Mouse (Mus musculus) thymus, postnatal 0 days (tissue): ENCODE measurements around the gene Foxk1. TPM values are rescaled to one million over a fixed set of nuclear protein-coding genes. Genes with fewer than 3 reads are reported as not detected.
A peak's percentile ranks its signal among the peaks of the same experiment; 100 is the strongest.

ENCODE experiments used
- DNase-seq: peaks from one replicate; pipeline ENCODE4 v3.0.0-alpha.2; 2015; ENCODE audit warnings: low spot score
- polyA plus RNA-seq: library from polyadenylated mRNA; unstranded; fragments of >200 nt; fragmentation: Nextera tagmentation; extraction: Ambion mirVana; gene quantifications from 2 replicates; pipeline ENCODE4 v1.2.1, GENCODE M21; 2015

Gene Foxk1
- polyA plus RNA-seq, 1 experiment from 2014 or later: 5.1 TPM

GRCm38 (mm10) chr5:142443514-142443913 is 42.2 kb downstream of the Foxk1 start:
- DNase-seq: no peak

DNA sequence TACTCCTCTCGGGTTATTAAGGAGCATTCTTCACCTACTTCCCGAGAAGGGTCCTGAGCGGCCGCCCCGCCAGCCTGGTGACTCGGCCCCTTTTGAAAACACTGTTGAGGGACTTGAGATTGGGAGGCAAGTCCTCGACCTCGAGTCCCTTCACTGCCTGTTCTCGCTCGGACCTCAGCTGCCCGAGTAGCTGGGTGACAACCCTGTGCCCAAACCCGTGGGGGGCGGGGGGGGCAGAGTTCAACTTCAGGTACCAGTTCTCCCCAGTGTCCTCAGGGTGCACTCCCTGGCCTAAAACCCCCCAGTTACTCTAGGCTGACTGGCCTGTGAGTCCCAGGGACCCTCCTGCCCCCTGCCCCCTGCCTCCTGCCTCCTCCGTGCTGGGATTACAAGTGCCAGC is 42.7 kb downstream of the Foxk1 start:
- no peak for DNase-seq

DNA sequence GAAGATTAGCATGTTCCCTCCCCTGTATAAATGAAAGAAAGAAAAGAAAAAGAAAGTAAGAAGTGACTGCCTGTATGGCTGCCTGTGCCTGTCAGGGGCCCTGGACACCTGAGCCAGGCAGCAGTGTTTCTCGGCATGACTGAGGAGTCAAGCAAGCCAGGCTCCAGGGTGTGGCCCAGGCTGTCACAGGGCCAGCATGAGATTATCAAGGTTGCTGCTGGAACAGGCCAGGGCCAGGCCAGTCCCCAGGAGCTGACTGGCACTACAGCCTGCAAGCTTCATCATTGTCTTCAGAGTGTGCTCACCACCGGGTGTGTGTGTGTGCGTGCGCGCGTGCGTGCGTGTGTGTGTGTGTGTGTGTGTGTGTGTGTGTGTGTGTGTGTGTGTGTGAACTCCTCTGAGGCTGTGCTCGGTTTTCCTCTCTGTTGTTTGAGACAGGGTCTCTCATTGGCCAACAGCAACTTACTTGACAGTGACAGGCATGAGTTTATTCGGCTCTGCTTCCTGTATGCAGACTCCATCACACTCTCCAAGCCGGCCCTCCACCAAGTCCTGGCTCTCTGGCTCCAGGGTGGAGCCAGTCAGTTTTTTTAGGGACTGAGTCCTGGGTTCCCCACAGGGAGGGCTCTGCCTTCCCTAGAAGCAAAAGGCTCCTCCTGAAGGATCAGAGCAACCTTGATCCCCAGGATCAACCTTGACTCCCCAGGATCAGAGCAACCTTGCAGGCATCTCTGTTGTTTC is 43.7 kb downstream of the Foxk1 start:
- DNase-seq: no peak

DNA sequence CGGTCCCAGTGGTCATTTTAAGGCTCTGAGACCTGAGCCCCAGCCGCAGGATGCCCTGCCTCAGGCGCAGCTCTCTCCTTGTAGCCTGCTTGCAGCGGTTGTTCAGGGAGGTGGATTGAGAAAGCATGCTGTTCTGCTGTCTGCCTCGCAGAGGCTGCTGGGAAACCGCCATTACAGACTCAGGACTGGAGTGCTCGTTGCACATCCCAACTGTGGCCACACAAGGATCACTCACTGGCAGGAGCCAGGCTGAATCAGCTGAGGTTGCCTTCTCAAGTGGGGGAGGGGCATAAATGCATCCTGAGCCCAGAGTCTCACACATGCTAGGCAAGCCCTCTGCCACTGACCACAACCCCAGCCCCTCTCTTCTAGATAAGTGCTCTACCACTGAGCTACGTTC is 44.4 kb downstream of the Foxk1 start:
- DNase-seq: no peak

DNA sequence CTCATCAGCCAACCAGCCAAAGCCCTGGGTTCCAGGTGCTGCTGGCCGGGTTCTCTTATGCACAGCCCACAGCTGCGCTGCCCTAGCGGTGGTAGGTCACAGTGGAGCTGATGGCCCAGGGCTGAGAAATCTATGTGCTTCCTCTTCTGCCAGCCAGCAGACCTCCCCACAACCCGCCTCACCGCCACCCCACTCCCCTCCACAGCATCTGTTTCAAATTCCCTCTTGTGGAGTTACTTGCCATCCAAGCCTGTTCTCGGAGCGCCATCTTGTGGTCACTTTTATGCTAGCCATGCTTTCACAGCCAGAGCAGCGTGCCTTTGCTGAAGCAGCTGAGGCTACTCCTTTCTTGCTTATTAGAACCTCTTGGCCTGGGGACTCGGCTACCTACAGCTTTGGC is 46.8 kb downstream of the Foxk1 start:
- DNase-seq: peak; percentile 90

GRCm38 (mm10) chr5:142448623-142449022 is 47.3 kb downstream of the Foxk1 start:
- DNase-seq: no peak

DNA sequence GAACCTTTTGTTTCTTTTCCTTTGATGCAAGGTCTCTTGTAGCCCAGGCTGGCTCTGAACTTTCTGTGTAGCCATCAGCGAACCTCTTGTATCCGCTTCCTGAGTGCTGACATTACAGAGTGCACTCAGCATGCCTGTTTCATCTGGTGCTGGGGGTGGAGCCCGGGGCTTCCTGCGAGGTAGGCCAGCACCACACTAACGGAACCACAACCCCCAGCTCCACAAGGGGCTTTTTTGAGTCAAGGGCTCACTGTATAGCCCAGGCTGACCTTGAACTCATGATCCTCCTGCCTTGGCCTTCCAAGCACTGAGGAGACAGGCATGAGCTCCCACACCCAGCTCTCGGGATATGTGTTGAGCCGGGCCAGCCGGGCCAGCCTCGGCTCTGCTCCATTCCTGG is 49.5 kb downstream of the Foxk1 start:
- DNase-seq: no peak

DNA sequence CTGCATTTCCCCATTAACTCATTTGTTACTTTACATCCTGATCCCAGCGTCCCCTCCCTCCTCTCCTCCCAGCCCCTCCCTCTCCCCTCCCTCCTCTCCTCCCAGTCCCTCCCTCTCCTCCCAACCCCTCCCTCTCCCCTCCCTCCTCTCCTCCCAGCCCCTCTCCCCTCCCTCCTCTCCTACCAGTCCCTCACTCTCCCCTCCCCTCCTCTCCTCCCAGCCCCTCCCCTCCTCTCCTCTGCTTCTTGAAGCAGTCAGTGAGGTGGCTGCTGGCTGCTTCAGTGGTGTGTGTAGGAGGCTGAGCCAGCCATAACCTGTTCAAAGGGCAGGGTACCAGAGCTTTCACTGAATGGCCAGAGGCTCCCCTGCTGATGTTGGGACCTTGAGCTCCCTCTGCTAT is 50.5 kb downstream of the Foxk1 start:
- DNase-seq: no peak

DNA sequence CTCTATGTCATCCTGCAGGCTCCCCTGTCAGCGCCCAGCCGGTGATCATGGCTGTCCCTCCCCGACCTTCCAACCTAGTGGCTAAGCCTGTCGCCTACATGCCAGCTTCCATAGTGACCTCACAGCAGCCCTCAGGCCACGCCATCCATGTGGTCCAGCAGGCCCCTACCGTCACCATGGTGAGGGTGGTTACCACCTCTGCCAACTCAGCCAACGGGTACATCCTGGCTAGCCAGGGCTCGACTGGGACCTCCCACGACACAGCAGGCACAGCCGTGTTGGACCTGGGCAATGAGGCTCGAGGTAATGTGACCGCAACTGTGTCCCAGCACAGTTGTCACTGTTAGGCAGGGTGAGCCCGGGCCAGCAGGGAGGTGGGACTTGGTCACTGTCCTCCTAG is 52.4 kb downstream of the Foxk1 start:
- no peak for DNase-seq

- no peak for DNase-seq
These were observed 55.0 kb downstream of the Foxk1 start for GRCm38 (mm10) chr5:142456318-142456717.

GRCm38 (mm10) chr5:142457345-142457744 is 56.0 kb downstream of the Foxk1 start:
- no peak for DNase-seq

DNA sequence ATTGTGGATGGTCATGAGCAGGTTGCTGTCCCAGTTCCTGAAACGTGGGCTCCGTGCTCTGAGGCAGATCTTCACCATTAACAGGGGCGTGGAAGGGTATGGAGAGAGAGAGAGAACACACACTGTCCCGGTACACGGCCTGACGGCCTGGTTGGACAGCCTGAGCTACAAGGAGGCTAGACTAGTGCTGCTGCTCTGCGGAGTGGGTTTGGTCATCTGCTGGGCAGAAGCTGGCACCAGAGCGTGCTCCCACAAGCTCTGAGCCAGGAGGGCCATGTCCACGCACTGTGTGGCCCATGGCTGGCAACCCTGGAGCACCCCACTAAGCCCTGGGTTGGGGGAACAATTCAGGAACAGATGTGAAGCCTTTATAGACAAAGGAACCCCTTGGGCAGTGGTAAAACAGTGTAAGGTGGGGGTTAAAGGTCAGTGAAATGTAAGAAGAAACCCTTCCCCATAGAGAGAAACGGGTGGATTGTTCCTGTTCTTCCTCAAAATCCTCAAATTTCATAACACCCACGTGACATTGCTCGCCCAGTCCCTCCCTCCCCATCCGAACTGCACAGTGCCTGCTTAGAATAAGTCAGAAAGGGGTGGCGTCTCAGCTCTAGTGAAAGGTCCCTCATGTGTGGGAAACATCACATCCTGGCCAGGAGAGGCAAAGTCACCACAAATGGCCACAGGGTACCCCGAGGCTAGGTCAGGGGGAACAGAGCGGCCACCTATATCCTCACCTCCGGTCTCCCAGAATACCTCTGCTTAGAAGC is 57.7 kb downstream of the Foxk1 start:
- DNase-seq: no peak

DNA sequence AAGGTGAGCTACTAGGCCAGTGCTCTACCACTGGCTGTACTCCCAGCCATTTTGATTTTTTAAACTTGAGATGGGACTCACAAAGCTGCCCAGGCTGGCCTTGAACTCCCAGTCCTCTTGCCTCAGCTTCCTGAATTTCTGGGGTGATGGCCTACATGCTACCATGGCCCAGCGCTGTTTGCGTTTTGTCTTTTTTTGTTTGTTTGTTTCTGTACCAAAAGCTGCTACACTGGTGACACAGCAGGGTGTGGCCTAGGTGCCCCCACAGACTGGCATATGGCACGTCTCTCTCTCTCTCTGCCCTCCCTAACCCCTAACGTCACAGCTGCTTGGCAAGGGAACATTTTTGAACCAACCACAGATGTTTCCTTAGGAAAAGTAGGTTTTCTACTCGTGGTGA is 58.5 kb downstream of the Foxk1 start:
- DNase-seq: no peak

DNA sequence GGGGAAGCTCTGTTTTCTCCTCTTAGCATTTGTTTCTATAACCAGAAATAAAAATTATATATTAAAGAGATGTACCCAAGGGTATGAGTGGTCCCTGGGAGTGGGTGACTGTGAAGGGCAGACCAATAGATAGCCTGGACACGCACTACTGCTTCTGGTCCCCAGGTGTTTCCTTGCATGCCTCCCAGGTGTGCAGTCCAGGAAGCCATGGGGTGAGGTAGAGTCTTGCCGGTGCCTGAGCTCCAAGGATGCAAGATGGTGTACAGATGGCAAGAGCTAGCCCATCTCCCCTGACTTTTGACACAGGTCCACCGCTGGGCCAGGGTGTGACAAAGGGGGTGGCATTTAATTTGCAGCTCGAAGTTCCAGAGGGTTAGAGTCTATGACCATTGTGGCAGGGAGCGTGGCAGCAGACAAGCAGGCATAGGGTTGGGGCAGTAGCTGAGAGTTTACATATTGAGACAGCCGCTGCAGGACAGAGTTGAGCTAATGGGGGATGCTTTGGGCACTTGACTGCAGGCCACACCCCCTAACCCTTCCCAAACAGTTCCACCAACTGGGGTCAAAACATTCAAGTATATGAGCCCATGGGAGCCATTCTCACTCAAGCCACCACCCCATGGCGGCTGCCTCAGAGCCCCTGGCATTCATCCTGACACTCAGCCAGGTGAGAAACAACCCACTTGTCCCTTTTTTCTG is 60.8 kb downstream of the Foxk1 start:
- no peak for DNase-seq

- DNase-seq: no peak
These were observed 61.3 kb downstream of the Foxk1 start for GRCm38 (mm10) chr5:142462641-142462948.

- no peak for DNase-seq
These were observed 61.7 kb downstream of the Foxk1 start for GRCm38 (mm10) chr5:142463011-142463410.

DNA sequence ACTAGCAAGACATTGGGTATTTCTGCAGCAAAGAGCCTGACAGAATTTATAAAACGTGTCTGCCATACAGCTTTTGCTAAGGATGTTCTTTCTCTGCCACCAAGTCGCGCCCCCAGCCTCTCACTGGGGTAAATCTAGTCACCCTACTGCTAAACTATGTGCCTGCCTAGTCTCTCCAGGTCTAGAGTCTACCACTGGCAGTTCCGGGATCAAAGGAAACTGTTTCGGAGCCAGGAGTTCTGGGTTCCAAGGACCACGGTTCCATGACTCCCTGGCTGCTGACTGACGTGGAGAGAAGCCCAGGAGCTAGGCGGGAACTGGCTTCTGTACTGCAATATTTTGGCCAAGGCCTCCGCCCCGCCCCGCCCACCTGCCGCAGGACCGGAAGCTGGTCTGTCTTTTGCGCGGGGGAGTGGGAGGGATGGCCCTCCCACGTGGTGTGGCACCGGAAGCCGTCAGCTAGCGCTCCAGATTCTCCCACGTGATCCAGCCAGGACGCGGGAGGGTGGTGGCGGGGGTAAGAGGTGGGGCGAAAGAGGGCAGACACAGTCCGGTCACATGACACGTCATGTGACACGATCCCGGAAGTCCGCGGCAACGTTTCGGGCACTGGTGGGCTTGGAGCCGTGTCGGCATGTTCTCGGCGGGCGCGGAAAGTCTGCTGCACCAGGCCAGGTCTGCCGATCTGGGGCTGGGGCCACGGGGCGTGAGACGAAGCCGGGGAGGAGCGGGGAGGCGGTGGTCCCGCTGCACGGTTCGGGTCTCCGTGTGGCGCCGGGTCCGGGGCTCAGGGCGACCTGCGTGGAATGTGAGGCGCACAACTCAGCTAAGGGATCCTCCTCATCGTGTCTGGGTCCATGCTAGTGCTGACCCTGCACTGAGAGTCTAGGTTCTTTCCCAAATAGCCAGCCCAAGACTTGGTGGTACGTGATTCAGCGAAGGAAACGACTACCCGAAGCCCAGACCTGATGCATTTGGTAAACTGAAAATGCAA is 62.5 kb downstream of the Foxk1 start, which contains the start of gene Ap5z1:
Gene Ap5z1 (plus strand): TSS at position 484 of the 994 bp plus-strand sequence.
- DNase-seq: peak; percentile 97

DNA sequence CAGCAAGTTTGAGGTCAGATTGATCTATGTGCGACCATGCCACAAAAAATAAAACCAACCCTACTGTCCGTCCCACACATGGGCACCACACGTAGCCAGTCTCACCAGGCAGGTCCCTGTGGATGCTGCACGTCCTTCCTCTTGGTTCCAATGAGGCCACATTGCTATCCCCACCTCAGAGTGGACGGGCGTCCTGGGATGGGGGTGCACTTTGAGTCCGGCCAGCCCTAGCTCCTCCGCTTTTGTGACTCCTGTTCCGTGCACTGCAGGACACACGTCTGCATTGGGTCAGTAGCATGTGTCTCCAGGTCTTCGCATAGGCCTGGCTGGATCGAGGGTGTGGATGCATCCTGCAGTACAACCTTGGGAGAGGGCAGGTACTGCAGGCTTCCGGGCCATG is 67.1 kb downstream of the Foxk1 start:
- no peak for DNase-seq

DNA sequence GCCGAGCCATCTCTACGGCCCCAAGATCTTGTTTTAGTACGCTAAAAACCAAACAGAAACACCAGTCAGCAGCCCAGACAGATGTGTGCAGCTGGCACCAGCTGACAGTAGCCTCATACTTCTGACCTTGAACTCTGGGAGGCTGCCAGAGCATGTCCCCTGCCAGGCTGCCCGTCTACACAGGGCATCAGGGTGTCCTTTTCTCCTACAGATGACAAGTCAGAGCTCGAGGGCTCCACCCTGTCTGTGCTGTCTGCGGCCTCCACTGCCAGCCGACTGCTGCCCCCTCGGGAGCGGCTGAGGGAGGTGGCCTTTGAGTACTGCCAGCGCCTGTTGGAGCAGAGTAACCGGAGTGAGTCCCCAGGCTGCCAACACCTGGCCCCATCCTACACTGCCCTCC is 68.5 kb downstream of the Foxk1 start:
- DNase-seq: no peak

DNA sequence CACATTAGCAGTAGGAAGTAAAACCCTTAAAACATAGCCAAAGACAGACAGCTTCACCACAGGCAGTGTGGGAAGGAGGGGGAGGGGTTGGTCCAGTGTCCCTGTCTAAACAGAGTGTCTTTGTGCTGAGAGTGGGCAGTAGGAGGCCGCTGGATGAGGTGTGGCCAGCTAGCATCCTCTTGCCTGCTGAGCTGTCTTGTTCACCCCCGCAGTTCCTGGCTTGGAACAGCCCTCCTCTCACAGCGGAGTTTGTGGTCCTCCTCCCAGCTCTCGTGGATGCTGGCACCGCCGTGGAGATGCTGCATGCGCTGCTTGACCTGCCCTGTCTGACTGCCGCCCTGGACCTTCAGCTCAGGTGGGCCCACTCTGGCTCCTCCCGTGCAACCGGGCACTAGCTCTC is 72.4 kb downstream of the Foxk1 start:
- DNase-seq: no peak

DNA sequence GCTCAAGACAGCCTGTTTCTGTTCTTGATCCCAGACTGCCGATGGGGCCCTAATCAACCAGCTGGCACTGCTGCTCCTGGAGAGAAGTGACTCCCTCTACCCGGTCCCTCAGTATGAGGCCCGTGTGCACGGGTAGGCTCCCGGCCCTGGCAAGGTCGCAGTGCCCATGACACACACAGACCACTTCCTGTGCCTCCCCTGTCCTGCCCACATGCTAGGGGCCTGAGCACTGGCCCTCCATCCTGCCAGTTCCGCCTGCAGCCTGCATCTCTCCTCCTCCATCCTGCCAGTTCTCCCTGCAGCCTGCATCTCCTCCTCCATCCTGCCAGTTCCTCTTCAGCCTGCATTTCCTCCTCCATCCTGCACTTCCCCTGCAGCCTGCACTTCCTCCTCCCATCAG is 74.4 kb downstream of the Foxk1 start:
- no peak for DNase-seq
